21 mouse cellular contexts compared by ENCODE assay signal in genomic region chr16:8918741-8919535, GRCm38 (mm10).
A peak's percentile ranks its signal among the peaks of the same experiment; 100 is the strongest.
DNase-seq lines count a peak whose midpoint lies in the region; ATAC-seq and TF ChIP-seq lines count a peak whose summit lies in the region.
"Had no signal": no experiment of that assay in that cellular context is flagged by ENCODE, and none has a peak within 500 bp of the region (broad histone marks: within the 10 kb centered on the region; RNA-seq: fewer than 3 reads in every experiment).

No protein-coding gene starts in this region.

- 81% methylated on average over 9 of the region's 9 CpGs for WGBS in lung, postnatal 0 days

- intact Hi-C loops in left cerebral cortex, postnatal 10 days (cut with DNase I): no loop called here

- H3K4me2 ChIP-seq in lung, postnatal 0 days (replicated peaks; ENCODE audit: low read depth, low read length): no peak overlapping the region
- H3K4me2 ChIP-seq: forebrain, embryonic 15.5 days; hindbrain, embryonic 14.5 days; intestine, embryonic 15.5 days; kidney, embryonic 15.5 days; limb, embryonic 15.5 days; liver, embryonic 15.5 days; midbrain, embryonic 12.5 days; neural tube, embryonic 13.5 days; stomach, embryonic 15.5 days had no signal

- no peak for TF ChIP-seq CTCF in lung, postnatal 0 days (IDR thresholded peaks at IDR 0.05)

- TF ChIP-seq EP300 in lung, postnatal 0 days (IDR thresholded peaks at IDR 0.05): no peak

- peak; percentile 22 to 23 for DNase-seq in frontal cortex, postnatal 36 days (ENCODE audit: low spot score in 2 of 2)
- no peak for DNase-seq in frontal cortex, postnatal 25 days (ENCODE audit: low spot score in 2 of 2)
- peak; percentile 28 to 54 for DNase-seq in left cerebral cortex, adult 18-20 months (ENCODE audit: low spot score in 2 of 2)
- no peak for DNase-seq in left cerebral cortex, postnatal 10 days (ENCODE audit: extremely low spot score in 1 of 2, low spot score in 2 of 2)
- peak; percentile 47 to 50 for DNase-seq in cerebellum, adult 18-20 months
- DNase-seq in cerebellum, postnatal 25 days: peak; percentile 62 to 78
- DNase-seq in lung, postnatal 0 days (ENCODE audit: low spot score): no peak
- DNase-seq in thymus, adult 18-20 months: no peak
- DNase-seq: embryo, embryonic 11 days; gastrocnemius, postnatal 10 days; heart, adult 11 months; kidney, postnatal 4 days had no signal

- no peaks in the 10 kb centered on the region for H3K9me3 ChIP-seq in lung, postnatal 0 days (ENCODE audit: low read length)
- H3K9me3 ChIP-seq: forebrain, embryonic 15.5 days; intestine, embryonic 15.5 days; kidney, embryonic 15.5 days; limb, embryonic 15.5 days; liver, embryonic 15.5 days; midbrain, embryonic 12.5 days; neural tube, embryonic 13.5 days; stomach, embryonic 15.5 days had no signal

- H3K4me1 ChIP-seq in lung, postnatal 0 days (ENCODE audit: insufficient read depth, low read depth, low read length): no peaks in the 10 kb centered on the region
- H3K4me1 ChIP-seq: forebrain, embryonic 15.5 days; intestine, embryonic 15.5 days; kidney, embryonic 15.5 days; limb, embryonic 15.5 days; liver, embryonic 15.5 days; stomach, embryonic 15.5 days had no signal

- ATAC-seq in lung, postnatal 0 days: no peak
- ATAC-seq: forebrain, embryonic 15.5 days; intestine, embryonic 15.5 days had no signal

- no peaks in the 10 kb centered on the region for H3K36me3 ChIP-seq in lung, postnatal 0 days (ENCODE audit: insufficient read depth, low read length)
- H3K36me3 ChIP-seq: forebrain, embryonic 15.5 days; intestine, embryonic 15.5 days; kidney, embryonic 15.5 days; limb, embryonic 15.5 days; liver, embryonic 15.5 days; midbrain, embryonic 12.5 days; neural tube, embryonic 13.5 days; stomach, embryonic 15.5 days had no signal

- H3K27me3 ChIP-seq in lung, postnatal 0 days (replicated peaks; ENCODE audit: insufficient read depth, low read length): no peaks in the 10 kb centered on the region
- H3K27me3 ChIP-seq: forebrain, embryonic 15.5 days; intestine, embryonic 15.5 days; kidney, embryonic 15.5 days; limb, embryonic 15.5 days; liver, embryonic 15.5 days; midbrain, embryonic 12.5 days; neural tube, embryonic 13.5 days; stomach, embryonic 15.5 days had no signal

- H3K27ac ChIP-seq in lung, postnatal 0 days (ENCODE audit: low read length): no peak overlapping the region
- H3K27ac ChIP-seq: forebrain, embryonic 15.5 days; hindbrain, embryonic 14.5 days; intestine, embryonic 15.5 days; kidney, embryonic 15.5 days; limb, embryonic 15.5 days; liver, embryonic 15.5 days; midbrain, embryonic 12.5 days; neural tube, embryonic 13.5 days; stomach, embryonic 15.5 days had no signal

- H3K4me3 ChIP-seq in lung, postnatal 0 days (ENCODE audit: low read depth, low read length): no peak overlapping the region
- H3K4me3 ChIP-seq: forebrain, embryonic 15.5 days; intestine, embryonic 15.5 days; kidney, embryonic 15.5 days; limb, embryonic 15.5 days; liver, embryonic 15.5 days; midbrain, embryonic 12.5 days; neural tube, embryonic 13.5 days; stomach, embryonic 15.5 days had no signal

- no peak overlapping the region for H3K9ac ChIP-seq in lung, postnatal 0 days (replicated peaks; ENCODE audit: low read depth)
- H3K9ac ChIP-seq: forebrain, embryonic 15.5 days; hindbrain, embryonic 14.5 days; intestine, embryonic 15.5 days; kidney, embryonic 15.5 days; limb, embryonic 15.5 days; liver, embryonic 15.5 days; midbrain, embryonic 12.5 days; neural tube, embryonic 13.5 days; stomach, embryonic 15.5 days had no signal

Comparison
In these comparisons a context has a peak if more than half of its experiments do, and no peak if none do; other contexts are left out.
1. DNase-seq: peak in frontal cortex, postnatal 36 days (2 of 2), left cerebral cortex, adult 18-20 months (2 of 2), cerebellum, adult 18-20 months (2 of 2) and cerebellum, postnatal 25 days (2 of 2); none in frontal cortex, postnatal 25 days (0 of 2), left cerebral cortex, postnatal 10 days (0 of 2), lung, postnatal 0 days (single experiment) and thymus, adult 18-20 months (0 of 2).